Mouse (Mus musculus): ENCODE results near the gene Wdr77.
A peak's percentile ranks its signal among the peaks of the same experiment; 100 is the strongest.
"Not testable (repeated sequence)": the region's sequence is repeated elsewhere in the genome, so short reads cannot be mapped to it uniquely, and the experiment has no call there.

Gene Wdr77

DNA sequence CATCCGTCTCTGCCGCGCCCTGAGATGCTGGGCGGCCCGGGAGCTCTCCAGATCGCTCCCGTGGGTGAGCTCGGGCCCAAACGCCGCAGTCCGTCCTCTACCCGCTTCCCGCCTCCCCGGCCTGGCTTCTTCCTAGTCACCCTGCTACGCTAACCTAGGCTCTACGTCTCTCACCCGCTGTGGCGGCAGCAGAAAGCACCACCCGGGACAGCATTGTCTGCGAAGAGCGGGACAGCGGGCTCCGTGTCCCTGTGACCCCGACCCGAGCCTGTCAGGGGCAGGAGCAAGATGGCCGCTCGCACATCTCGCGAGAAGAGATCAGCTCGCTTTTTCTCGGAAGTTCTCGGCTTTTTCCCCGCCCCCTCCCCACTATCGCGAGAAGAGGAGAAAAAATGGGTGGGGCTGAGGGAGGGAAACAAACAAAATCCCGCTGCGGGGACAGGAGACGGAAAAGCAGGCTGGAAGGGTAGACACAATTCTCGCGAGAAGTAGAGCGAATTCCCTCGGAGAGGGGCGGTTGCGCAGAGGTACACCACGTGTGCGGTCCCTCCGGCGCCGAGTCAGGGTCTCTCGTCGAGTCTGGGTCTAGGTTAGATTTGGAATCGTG lies at the start of gene Wdr77:
Gene Wdr77 (plus strand): TSS at position 396 of the 607 bp plus-strand sequence.
- no peak for TF ChIP-seq CTCF (conservative IDR thresholded peaks at IDR 0.05; ENCODE audit: low read length)
- TF ChIP-seq NANOG (IDR thresholded peaks at IDR 0.05; ENCODE audit: borderline replicate concordance, low read length), result no peak
- TF ChIP-seq POU5F1 (IDR thresholded peaks at IDR 0.05; ENCODE audit: borderline replicate concordance, low read length), result no peak
- Histone ChIP-seq H3K4me3 (replicated peaks; ENCODE audit: low read length) (peak within 1 kb of the TSS; percentile 100), H3K36me3 (ENCODE audit: insufficient read depth, low read length) (peaks cover 83% of the 10 kb centered on the region), H3K27me3 (ENCODE audit: insufficient read depth, low read length) (no peaks in the 10 kb centered on the region), H3K4me1 (replicated peaks; ENCODE audit: low read depth, low read length) (peaks cover 46% of the 10 kb centered on the region), H3K9me3 (ENCODE audit: low read length) (no peaks in the 10 kb centered on the region)

DNA sequence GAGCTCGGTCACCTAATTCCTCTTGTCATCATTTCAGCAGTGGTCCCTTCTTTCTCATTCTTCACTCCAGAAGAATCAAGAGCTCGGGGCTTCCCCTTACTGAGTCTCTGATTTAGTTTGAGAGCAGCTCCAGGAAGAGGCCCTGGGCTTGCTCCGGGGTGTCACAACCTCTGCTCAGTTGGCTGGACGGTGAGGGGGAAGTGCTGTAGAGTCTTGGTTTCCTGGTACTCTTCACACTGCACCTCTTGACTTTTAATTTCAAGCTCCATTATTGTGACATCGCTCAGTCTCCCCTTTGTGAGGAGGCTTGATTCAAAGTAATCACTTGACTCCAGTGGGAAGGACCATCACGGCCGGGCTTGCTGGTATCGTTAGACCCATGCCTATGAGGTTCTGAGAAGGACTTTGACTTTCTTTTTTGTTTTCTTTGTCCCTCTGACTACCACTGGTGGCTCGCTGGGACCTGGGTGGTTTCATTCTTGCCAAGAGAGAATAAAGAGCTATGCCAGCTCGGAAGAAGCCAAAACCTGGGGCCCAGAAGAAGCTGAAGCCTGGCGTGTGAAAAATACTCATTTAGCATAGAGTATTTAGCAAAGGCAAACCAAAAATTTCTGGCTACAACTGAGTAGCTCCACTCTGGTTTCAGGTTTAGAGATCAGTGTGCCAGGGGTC lies 48.5 kb upstream of the Wdr77 start:
- Histone ChIP-seq H3K9me3 (ENCODE audit: low read length) (no peaks in the 10 kb centered on the region), H3K36me3 (ENCODE audit: insufficient read depth, low read length) (no peaks in the 10 kb centered on the region), H3K27me3 (ENCODE audit: insufficient read depth, low read length) (peaks cover 9% of the 10 kb centered on the region; the same call in 1 of the 2 replicates), H3K4me1 (replicated peaks; ENCODE audit: low read depth, low read length) (no peaks in the 10 kb centered on the region), H3K4me3 (replicated peaks; ENCODE audit: low read length) (no peak overlapping the region)
- TF ChIP-seq POU5F1 (IDR thresholded peaks at IDR 0.05; ENCODE audit: borderline replicate concordance, low read length) (no peak), NANOG (IDR thresholded peaks at IDR 0.05; ENCODE audit: borderline replicate concordance, low read length) (no peak), CTCF (conservative IDR thresholded peaks at IDR 0.05; ENCODE audit: low read length) (no peak)

DNA sequence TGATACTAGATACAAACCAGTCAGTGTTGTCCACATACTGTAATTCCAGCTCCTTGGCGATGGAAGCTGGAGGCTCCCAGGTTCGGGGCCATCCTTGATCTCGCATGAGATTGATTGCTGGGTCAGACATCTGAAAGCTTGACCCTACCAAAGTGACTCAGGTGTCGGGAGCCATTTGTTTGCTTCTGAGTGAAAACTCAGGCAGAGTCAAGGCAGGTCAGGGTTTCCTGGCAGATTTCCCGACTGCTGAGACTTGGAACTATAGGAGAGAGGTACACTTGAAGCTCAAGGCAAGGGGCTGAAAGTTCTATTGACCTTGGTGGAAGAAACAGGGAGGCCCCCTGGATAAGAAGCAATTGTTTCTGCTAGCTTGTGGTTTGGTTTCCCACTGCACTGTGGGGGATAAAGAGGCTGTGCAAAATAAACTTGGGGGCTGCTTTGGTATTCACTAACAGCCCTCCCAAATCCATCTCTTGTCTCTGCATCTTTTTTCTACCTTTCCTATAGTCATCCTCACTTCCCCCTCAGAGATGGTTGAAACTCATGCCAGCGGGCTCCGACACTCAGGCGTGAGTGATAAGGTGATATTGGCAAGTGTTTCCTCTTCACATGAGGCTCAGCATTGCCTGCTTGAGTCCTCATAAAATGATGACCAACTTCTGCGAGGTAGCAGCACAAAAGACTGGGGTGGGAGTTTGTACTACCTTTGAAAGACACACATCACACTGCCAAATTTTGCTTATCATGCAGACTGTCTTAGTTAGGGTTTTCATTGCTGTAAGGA lies 46.9 kb upstream of the Wdr77 start:
- no peaks in the 10 kb centered on the region for H3K4me1 ChIP-seq (replicated peaks; ENCODE audit: low read depth, low read length)
- no peak overlapping the region for H3K4me3 ChIP-seq (replicated peaks; ENCODE audit: low read length)
- no peaks in the 10 kb centered on the region for H3K9me3 ChIP-seq (ENCODE audit: low read length)
- TF ChIP-seq NANOG (IDR thresholded peaks at IDR 0.05; ENCODE audit: borderline replicate concordance, low read length), result no peak
- TF ChIP-seq CTCF (conservative IDR thresholded peaks at IDR 0.05; ENCODE audit: low read length), result no peak
- TF ChIP-seq POU5F1 (IDR thresholded peaks at IDR 0.05; ENCODE audit: borderline replicate concordance, low read length), result no peak
- peaks cover 9% of the 10 kb centered on the region; the same call in 1 of the 2 replicates for H3K27me3 ChIP-seq (ENCODE audit: insufficient read depth, low read length)
- H3K36me3 ChIP-seq (ENCODE audit: insufficient read depth, low read length), result no peaks in the 10 kb centered on the region

DNA sequence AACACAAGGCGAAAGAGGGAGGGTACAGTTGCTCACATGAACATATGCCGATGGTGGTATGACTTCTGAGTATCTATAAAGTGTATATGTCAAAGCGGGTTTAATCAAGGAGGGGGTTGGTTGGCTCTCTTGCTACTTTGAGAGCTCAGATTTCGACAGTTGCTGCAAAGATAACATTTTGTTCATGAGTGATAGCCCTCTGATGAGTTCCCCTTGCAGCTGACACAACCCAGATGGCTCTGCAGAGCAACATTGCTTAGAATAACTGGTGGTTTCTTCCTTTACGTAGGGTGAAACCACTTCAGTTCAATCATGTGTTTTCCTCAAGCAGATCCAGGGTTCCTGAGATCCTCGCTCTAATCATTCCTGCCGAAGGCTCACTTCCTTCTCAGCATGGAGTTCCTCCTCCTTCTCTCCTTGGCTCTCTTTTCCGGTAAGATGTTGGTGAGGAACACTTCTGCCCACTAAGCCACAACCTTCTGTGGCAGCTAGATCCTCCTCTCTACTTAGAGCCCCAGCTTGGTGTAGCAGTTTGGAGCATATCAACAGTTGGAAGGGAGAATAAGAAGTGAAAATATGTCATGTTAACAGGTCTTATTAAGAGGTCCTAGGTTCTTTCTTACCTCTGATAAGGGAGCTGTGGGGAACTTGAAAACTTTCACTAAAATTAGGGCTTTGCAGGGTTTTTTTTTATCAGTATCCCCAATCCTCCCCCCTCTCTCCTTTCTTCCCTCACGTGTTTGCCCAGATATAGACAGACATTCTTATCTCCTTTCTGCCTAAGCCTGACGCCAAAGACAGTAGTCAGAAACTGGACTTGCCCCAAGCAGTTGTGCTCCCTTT lies 45.1 kb upstream of the Wdr77 start:
- no peaks in the 10 kb centered on the region for H3K36me3 ChIP-seq (ENCODE audit: insufficient read depth, low read length)
- no peaks in the 10 kb centered on the region for H3K9me3 ChIP-seq (ENCODE audit: low read length)
- no peaks in the 10 kb centered on the region for H3K4me1 ChIP-seq (replicated peaks; ENCODE audit: low read depth, low read length)
- peaks cover 9% of the 10 kb centered on the region; the same call in 1 of the 2 replicates for H3K27me3 ChIP-seq (ENCODE audit: insufficient read depth, low read length)
- H3K4me3 ChIP-seq (replicated peaks; ENCODE audit: low read length), result no peak overlapping the region
- TF ChIP-seq CTCF (conservative IDR thresholded peaks at IDR 0.05; ENCODE audit: low read length) (no peak), NANOG (IDR thresholded peaks at IDR 0.05; ENCODE audit: borderline replicate concordance, low read length) (no peak), POU5F1 (IDR thresholded peaks at IDR 0.05; ENCODE audit: borderline replicate concordance, low read length) (no peak)

DNA sequence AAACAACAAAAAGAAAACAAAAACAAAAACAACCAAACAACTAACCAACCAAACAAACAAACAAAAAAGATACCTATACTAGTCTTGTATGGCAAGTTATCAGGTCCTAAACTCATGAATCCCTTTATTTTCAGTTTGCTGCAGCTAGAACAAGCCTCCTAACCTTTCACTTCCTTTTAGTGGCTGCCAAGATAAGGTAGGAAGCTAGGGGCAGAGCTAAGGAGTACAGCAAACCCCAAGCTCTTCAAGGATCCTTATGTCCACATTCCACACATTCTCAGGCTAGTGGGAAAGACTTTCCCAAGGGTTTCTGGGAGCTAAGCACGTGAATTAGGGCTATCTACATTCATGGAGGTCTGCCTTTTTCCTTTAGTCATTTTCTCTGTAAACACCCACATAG lies 43.9 kb upstream of the Wdr77 start:
- Histone ChIP-seq H3K9me3 (ENCODE audit: low read length) (no peaks in the 10 kb centered on the region), H3K4me3 (replicated peaks; ENCODE audit: low read length) (no peak overlapping the region), H3K4me1 (replicated peaks; ENCODE audit: low read depth, low read length) (no peaks in the 10 kb centered on the region), H3K27me3 (ENCODE audit: insufficient read depth, low read length) (peaks cover 9% of the 10 kb centered on the region; the same call in 1 of the 2 replicates), H3K36me3 (ENCODE audit: insufficient read depth, low read length) (no peaks in the 10 kb centered on the region)
- no peak for TF ChIP-seq POU5F1 (IDR thresholded peaks at IDR 0.05; ENCODE audit: borderline replicate concordance, low read length)
- TF ChIP-seq CTCF (conservative IDR thresholded peaks at IDR 0.05; ENCODE audit: low read length), result no peak
- no peak for TF ChIP-seq NANOG (IDR thresholded peaks at IDR 0.05; ENCODE audit: borderline replicate concordance, low read length)

DNA sequence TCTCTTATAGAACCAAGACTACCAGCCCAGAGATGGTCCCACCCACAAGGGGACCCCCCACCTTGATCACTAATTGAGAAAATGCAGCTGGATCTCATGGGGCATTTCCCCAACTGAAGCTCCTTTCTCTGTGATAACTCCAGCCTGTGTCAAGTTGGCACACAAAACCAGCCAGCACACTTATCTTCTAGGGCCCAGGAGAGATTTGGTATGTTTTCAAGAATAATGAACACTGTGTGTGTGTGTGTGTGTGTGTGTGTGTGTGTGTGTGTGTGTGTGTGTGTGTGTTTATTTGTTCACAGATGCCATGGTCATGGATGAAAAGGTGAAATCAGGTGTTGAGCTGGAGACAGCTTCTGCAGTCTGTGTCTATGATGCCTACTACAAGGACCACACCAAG lies 42.7 kb upstream of the Wdr77 start:
- not testable (repeated sequence) for H3K4me3 ChIP-seq (replicated peaks; ENCODE audit: low read length); H3K9me3 ChIP-seq (ENCODE audit: low read length); H3K36me3 ChIP-seq (ENCODE audit: insufficient read depth, low read length)

DNA sequence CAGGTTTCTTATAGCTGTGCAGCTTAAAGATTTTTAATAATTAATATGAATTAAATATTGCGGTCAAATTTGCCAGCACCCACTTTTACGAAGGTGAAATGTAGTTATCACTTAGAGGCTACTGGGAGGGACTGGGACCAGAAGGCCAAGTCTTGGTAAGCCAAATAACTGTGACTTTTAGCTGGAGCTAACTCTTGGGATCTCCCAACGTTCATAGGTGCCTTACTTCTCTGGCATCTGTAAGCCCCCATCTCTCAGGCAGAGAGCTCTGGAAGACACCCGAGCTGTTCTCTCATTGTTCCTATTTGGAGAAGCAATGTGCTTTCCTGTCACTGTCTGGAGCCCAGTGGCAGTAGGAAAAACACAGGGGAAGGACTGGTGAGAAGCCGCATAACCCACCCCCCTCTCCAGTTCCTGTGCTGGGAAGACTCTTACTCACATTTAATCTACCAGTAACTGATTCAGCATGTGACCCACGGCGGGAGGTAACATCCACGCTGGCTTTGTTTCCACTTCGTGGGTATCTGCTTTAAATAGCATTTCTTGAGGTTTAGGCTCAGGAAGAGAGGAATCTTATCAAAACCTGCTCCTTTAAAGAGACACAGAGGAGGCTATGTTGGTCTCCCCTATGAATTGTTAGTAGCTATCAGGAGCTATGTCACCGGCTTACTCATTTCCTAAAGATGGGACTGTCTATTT lies 41.4 kb upstream of the Wdr77 start:
- TF ChIP-seq CTCF (conservative IDR thresholded peaks at IDR 0.05; ENCODE audit: low read length) (no peak), NANOG (IDR thresholded peaks at IDR 0.05; ENCODE audit: borderline replicate concordance, low read length) (no peak), POU5F1 (IDR thresholded peaks at IDR 0.05; ENCODE audit: borderline replicate concordance, low read length) (no peak)
- H3K36me3 ChIP-seq (ENCODE audit: insufficient read depth, low read length), result no peaks in the 10 kb centered on the region
- H3K27me3 ChIP-seq (ENCODE audit: insufficient read depth, low read length), result peaks cover 9% of the 10 kb centered on the region; the same call in 1 of the 2 replicates
- no peaks in the 10 kb centered on the region for H3K9me3 ChIP-seq (ENCODE audit: low read length)
- H3K4me1 ChIP-seq (replicated peaks; ENCODE audit: low read depth, low read length), result no peaks in the 10 kb centered on the region
- H3K4me3 ChIP-seq (replicated peaks; ENCODE audit: low read length), result no peak overlapping the region

More for the DNA sequence above, 42.7 kb upstream of the Wdr77 start:
- not testable (repeated sequence) for H3K27me3 ChIP-seq (ENCODE audit: insufficient read depth, low read length); H3K4me1 ChIP-seq (replicated peaks; ENCODE audit: low read depth, low read length)

Measured in E14TG2a.4 (cell line).